Mouse (Mus musculus) liver, embryonic 11.5 days (tissue): ENCODE measurements around the gene Pgf. TPM values are rescaled to one million over a fixed set of nuclear protein-coding genes. Genes with fewer than 3 reads are reported as not detected.

ENCODE experiments used
- ATAC-seq: fragments of 200-750 bp; cut with Nextera tagmentation; replicated peaks from 2 replicates; pipeline ENCODE4 v1.8.0; 2017; ENCODE audit warnings: moderate number of reproducible peaks, mild to moderate bottlenecking, moderate TSS enrichment, moderate library complexity; ENCODE audit not compliant: low FRiP score
- DNase-seq: peaks from one replicate; pipeline ENCODE4 v3.0.0-alpha.2; 2017; ENCODE audit warnings: low spot score
- H3K27ac ChIP-seq: fragments of 300-500 bp; sonication (generic); 2 replicates; pipeline ENCODE4 v1.5.1; 2014; ENCODE audit warnings: mild to moderate bottlenecking, low read depth, low read length, control low read depth
- H3K27me3 ChIP-seq: fragments of 300-500 bp; sonication (generic); replicated peaks from 2 replicates; pipeline ENCODE4 v1.6.1; 2014; ENCODE audit warnings: low read length, mixed read lengths; ENCODE audit not compliant: control insufficient read depth, insufficient read depth
- H3K36me3 ChIP-seq: fragments of 300-500 bp; sonication (generic); 2 replicates; pipeline ENCODE4 v1.6.1; 2014; ENCODE audit warnings: mild to moderate bottlenecking, low read length, moderate library complexity, mixed read lengths; ENCODE audit not compliant: control insufficient read depth, insufficient read depth
- H3K4me1 ChIP-seq: fragments of 300-500 bp; sonication (generic); replicated peaks from 2 replicates; pipeline ENCODE4 v1.6.1; 2014; ENCODE audit warnings: low read length, mixed read lengths; ENCODE audit not compliant: control insufficient read depth, insufficient read depth
- H3K4me2 ChIP-seq: fragments of 300-500 bp; sonication (generic); 2 replicates; pipeline ENCODE4 v1.6.1; 2014; ENCODE audit warnings: mild to moderate bottlenecking, control low read depth, moderate library complexity
- H3K4me3 ChIP-seq: fragments of 300-500 bp; sonication (generic); 2 replicates; pipeline ENCODE4 v1.5.1; 2014; ENCODE audit warnings: low read depth, low read length, control low read depth
- H3K9ac ChIP-seq: fragments of 300-500 bp; sonication (generic); 2 replicates; pipeline ENCODE4 v1.6.1; 2014; ENCODE audit warnings: low read depth, low read length, control low read depth
- H3K9me3 ChIP-seq: fragments of 300-500 bp; sonication (generic); 2 replicates; pipeline ENCODE4 v1.6.1; 2016; ENCODE audit warnings: low read length, inconsistent platforms, mixed read lengths; ENCODE audit not compliant: control insufficient read depth
- WGBS: fragments of 180-500 bp; shearing (Covaris S2); extraction: QIAGEN DNeasy Blood & Tissue Kit; methylation state at CpG from one replicate; pipeline ENCODE4 v1.1.7; 2014; 5-methylcytosine and 5-hydroxymethylcytosine counted together
- polyA plus RNA-seq: library from polyadenylated mRNA; unstranded; fragments of >200 nt; fragmentation: Nextera tagmentation; extraction: Ambion mirVana; gene quantifications from 2 replicates; pipeline ENCODE4 v1.2.1, GENCODE M21; 2014

The Pgf gene
- polyA plus RNA-seq, 1 experiment from 2014 or later = 5.7 TPM

DNA sequence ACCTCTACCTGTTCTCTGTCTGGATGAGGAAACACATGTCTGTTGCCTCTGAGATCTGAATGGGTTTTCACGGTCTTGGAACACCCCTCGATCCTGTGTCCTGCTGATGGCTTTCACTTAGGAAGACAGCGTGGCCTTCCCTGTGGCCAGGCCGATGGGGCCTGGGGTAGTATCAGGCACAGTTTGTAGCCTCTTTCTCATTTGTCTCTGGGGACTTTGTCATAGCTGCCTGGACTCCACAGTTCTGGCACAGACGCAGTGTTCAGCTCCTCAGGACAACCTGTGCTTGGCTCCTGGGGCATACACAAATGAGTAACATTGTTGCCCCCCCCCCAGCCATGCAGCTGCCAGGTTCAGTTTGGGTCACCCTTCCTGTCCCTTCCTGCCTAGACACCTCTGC, 17.5 kb upstream of the Pgf start:
- H3K27me3 ChIP-seq = no peaks in the 10 kb centered on the region
- DNase-seq (no peak), ATAC-seq (no peak)
- no peak overlapping the region for H3K4me2 ChIP-seq
- 84% methylated on average over 5 of the region's 5 CpGs for WGBS
- H3K9me3 ChIP-seq = no peaks in the 10 kb centered on the region
- H3K9ac ChIP-seq = no peak overlapping the region
- no peak overlapping the region for H3K4me3 ChIP-seq
- no peaks in the 10 kb centered on the region for H3K36me3 ChIP-seq
- 0 out of 2 replicates have a peak, but pooled peaks cover 8% of the 10 kb centered on the region for H3K4me1 ChIP-seq
- no peak overlapping the region for H3K27ac ChIP-seq

DNA sequence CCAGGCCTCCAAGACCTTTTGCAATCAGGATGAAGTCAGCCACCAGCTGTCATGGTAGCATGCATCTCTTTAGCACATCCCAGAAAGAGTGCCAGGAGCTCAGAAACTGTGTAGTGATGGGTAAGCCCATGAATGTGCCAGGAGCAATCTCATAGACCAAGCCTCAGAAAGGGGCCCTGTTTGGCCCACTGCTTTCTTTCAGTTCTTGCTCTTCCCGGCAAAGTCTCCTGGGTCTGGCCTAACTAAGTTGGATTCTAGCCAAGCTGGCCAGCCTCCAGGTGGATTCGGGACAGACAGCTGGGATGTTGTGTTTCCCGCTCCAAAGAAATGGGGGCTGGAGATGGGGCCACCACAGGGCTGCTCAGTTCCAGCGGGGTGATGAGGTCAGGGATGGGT, 17.0 kb upstream of the Pgf start:
- WGBS = 66% methylated on average over 4 of the region's 4 CpGs
- no peak overlapping the region for H3K27ac ChIP-seq

DNA sequence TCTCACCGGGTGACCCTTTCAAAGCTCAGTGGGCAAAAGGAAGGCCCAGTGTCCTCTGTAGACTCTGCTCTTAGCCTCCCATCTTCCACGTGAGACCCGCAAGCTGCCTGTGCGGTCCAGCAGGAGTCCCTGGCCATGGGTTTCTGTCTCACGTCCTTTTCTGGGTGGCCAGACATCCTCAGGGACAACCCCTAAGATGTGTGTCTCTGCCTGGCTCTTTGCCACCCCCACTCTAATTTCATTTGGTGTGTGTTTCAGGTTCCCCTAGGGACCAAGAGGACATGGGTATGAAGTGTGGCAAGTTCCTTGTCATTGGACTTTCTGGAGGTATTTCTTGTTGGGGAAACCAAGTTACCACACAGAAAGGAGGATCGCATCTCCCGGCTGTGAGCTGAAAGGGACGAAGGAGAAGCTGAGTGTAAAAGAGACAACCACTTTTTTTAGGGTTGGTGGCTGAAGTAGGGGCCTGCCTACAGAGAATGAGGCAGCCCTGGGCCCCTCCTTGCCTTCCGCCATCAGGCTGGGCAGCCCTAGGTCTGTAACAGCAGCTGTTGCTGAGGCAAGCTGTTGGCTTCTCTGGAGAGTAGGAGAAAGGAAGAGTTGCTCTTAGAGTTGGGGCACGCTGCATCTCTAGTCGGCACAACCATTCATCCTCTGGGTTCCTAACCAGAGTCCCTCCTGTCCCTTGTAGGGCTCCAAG, 16.5 kb upstream of the Pgf start:
- no peaks in the 10 kb centered on the region for H3K9me3 ChIP-seq
- H3K36me3 ChIP-seq = no peaks in the 10 kb centered on the region
- no peak overlapping the region for H3K4me2 ChIP-seq
- H3K4me1 ChIP-seq = 0 out of 2 replicates have a peak, but pooled peaks cover 8% of the 10 kb centered on the region
- H3K4me3 ChIP-seq = no peak overlapping the region
- DNase-seq (no peak), ATAC-seq (no peak)
- no peaks in the 10 kb centered on the region for H3K27me3 ChIP-seq
- no peak overlapping the region for H3K9ac ChIP-seq
- 87% methylated on average over 11 of the region's 11 CpGs for WGBS
- H3K27ac ChIP-seq = no peak overlapping the region

More for the DNA sequence above, 17.0 kb upstream of the Pgf start:
- H3K9ac ChIP-seq = no peak overlapping the region
- no peak overlapping the region for H3K4me2 ChIP-seq
- no peaks in the 10 kb centered on the region for H3K27me3 ChIP-seq
- DNase-seq (no peak), ATAC-seq (no peak)
- H3K36me3 ChIP-seq = no peaks in the 10 kb centered on the region
- H3K4me3 ChIP-seq = no peak overlapping the region
- H3K4me1 ChIP-seq = 0 out of 2 replicates have a peak, but pooled peaks cover 8% of the 10 kb centered on the region
- H3K9me3 ChIP-seq = no peaks in the 10 kb centered on the region

DNA sequence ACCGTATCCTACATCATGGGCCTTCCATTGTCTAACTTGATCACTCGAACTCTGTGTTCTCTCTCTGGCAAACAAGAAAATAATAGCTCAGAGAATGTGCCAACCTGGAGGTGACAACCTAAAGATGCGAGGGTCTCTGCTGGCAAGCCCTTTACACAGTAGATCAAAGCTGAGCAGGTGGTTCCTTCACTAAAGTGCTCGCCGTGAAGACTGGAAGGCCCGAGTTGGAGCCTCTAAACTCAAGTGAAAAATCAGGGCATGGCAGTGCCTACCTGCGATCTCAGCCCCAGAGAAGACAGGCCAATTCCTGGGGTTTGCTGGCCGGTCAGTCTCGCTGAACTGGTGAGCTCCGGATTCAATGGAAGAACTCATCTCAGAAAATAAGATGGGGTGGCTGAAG, 15.6 kb upstream of the Pgf start:
- 0 out of 2 replicates have a peak, but pooled peaks cover 8% of the 10 kb centered on the region for H3K4me1 ChIP-seq
- no peak for ATAC-seq
- no peaks in the 10 kb centered on the region for H3K27me3 ChIP-seq
- H3K4me3 ChIP-seq = no peak overlapping the region
- H3K9ac ChIP-seq = no peak overlapping the region
- no peaks in the 10 kb centered on the region for H3K9me3 ChIP-seq
- H3K4me2 ChIP-seq = no peak overlapping the region
- H3K36me3 ChIP-seq = no peaks in the 10 kb centered on the region
- no peak overlapping the region for H3K27ac ChIP-seq
- no peak for DNase-seq
- 78% methylated on average over 10 of the region's 10 CpGs for WGBS

DNA sequence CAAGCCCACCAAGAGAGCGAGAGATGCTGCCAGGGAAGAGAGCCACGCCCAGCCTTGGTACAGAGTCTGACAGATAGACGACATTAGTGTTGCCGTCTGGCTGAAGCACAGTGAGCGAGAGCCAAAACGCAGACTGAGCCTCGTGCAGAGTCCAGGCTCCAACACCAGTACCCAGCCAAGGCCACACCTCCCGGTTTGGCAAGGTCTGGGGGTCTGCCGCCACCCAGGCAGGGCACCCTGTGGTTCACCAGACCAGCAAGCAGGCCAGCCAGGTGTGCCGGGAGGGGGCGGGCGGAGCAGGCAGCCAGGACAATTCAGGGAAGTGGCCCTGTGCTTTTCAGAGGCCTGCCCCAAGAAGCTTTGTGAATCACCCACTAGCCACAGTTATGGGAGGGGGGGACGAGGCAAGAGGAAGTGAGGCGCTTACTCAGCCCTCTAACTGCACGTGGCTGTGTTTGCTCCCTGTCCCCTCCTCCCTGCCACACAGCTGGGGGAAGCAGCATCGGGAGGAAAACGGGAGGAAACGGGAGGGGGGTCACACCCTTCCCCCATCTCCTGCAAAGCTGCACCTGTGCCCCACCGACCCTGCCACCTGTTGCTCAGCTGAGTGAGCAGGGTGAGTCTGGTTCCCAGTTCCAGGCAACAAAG, 15.0 kb upstream of the Pgf start:
- 0 out of 2 replicates have a peak, but pooled peaks cover 5% of the 10 kb centered on the region for H3K4me1 ChIP-seq
- ATAC-seq = no peak
- H3K36me3 ChIP-seq = no peaks in the 10 kb centered on the region
- H3K27me3 ChIP-seq = no peaks in the 10 kb centered on the region
- no peak overlapping the region for H3K27ac ChIP-seq
- H3K4me2 ChIP-seq = no peak overlapping the region
- no peak for DNase-seq
- WGBS = 28% methylated on average over 19 of the region's 19 CpGs
- no peak overlapping the region for H3K4me3 ChIP-seq
- H3K9ac ChIP-seq = no peak overlapping the region
- H3K9me3 ChIP-seq = no peaks in the 10 kb centered on the region

DNA sequence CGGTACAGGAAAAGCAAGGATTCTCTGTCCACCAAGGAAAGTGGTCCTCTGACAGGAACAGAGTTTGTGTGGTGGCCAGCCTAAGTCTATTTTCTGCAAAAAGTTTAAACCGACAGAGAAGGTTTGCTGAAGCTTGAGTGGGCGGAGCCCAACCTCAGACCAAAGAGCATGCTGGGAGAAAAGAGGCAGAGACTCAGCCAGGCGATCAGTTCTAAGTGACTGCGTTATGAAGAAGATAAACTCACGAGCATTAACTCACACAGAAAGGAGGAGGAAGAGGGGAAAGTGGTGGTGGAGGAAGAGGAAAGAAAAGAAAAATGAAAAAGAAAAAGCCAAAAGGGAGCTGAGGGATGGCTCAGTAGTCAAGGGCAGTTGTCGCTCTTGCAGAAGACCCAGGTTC, 12.7 kb upstream of the Pgf start:
- H3K27me3 ChIP-seq = no peaks in the 10 kb centered on the region
- ATAC-seq = no peak
- WGBS = 67% methylated on average over 7 of the region's 7 CpGs
- no peaks in the 10 kb centered on the region for H3K36me3 ChIP-seq
- H3K9me3 ChIP-seq = no peaks in the 10 kb centered on the region
- no peak overlapping the region for H3K4me2 ChIP-seq
- 0 out of 2 replicates have a peak, but pooled peaks cover 5% of the 10 kb centered on the region for H3K4me1 ChIP-seq
- no peak overlapping the region for H3K9ac ChIP-seq
- no peak overlapping the region for H3K4me3 ChIP-seq
- H3K27ac ChIP-seq = no peak overlapping the region
- DNase-seq = no peak

DNA sequence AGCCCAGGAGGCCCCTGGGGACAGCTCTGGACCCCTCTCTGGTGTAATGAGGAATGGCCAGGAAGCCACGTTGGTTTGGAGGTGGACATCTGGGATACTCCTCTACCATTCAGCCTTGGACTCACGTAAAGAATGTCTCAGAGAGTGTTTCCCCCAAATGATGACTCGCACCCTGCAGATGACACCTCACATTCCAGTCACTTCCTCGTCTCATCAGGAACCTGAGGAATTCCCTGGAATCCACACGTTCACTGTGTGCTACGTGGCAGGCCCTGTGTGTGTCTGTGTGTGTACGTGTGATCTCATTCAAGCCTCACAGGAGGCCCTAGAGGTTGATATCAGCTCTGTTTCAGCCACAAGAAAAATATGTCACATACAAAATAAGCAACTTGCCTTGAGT, 8.8 kb upstream of the Pgf start:
- ATAC-seq = no peak
- no peaks in the 10 kb centered on the region for H3K36me3 ChIP-seq
- no peak overlapping the region; the same call in 1 of the 2 replicates for H3K27ac ChIP-seq
- H3K4me1 ChIP-seq = no peaks in the 10 kb centered on the region; the same call in 1 of the 2 replicates
- WGBS = 59% methylated on average over 7 of the region's 7 CpGs
- H3K4me2 ChIP-seq = no peak overlapping the region
- no peak overlapping the region for H3K9ac ChIP-seq
- H3K4me3 ChIP-seq = no peak overlapping the region
- peaks cover 11% of the 10 kb centered on the region for H3K27me3 ChIP-seq
- no peak for DNase-seq
- no peaks in the 10 kb centered on the region for H3K9me3 ChIP-seq

DNA sequence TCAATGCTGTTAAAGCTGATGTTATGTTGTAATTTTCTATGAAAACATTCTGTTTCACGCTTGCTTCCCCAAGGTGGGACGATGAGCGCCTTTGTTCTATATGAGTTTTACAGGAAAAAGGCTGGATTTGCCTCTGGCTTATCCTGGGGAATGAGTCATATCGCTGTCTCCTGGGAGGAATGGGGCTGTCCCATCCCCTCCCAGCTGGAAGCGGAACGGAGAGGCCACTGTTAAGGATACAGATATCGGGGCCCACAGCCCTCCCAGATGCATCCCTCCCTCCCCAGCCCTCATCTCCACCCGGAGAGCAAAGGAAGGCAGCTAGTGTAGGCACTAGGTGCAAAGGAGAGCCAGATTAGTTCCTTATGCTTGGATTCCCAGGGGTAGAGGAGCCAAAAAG, 8.2 kb upstream of the Pgf start:
- no peak overlapping the region for H3K4me2 ChIP-seq
- no peaks in the 10 kb centered on the region for H3K36me3 ChIP-seq
- no peak overlapping the region for H3K4me3 ChIP-seq
- peaks cover 16% of the 10 kb centered on the region for H3K27me3 ChIP-seq
- H3K4me1 ChIP-seq = no peaks in the 10 kb centered on the region; the same call in 1 of the 2 replicates
- no peak for DNase-seq
- 44% methylated on average over 8 of the region's 8 CpGs for WGBS
- H3K9me3 ChIP-seq = no peaks in the 10 kb centered on the region
- H3K27ac ChIP-seq = no peak overlapping the region; the same call in 1 of the 2 replicates
- no peak for ATAC-seq
- no peak overlapping the region for H3K9ac ChIP-seq

DNA sequence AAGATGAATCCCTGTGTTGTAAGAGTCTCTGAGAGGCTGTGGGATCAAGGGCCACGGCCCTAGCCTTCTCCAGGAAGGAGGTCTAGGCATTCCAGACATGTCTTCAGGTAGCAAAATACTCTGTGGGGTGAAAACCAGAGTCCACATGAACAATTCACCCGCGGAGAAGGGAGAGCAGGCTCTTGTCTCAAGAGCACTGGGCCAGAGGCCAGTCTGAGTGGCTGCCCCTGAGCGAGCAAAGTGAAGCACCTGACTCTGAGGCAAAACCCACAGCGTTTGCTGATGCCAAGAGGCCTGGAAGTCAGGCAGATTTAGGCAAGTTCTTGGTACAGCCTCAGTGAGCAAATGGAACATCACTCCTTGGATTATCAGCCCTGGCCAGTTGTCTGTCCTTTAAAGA, 6.5 kb upstream of the Pgf start:
- no peak for ATAC-seq
- no peak overlapping the region for H3K27ac ChIP-seq
- no peaks in the 10 kb centered on the region; the same call in 1 of the 2 replicates for H3K4me1 ChIP-seq
- no peak for DNase-seq
- H3K4me2 ChIP-seq = no peak overlapping the region
- H3K9me3 ChIP-seq = no peaks in the 10 kb centered on the region
- no peak overlapping the region for H3K9ac ChIP-seq
- H3K36me3 ChIP-seq = no peaks in the 10 kb centered on the region
- H3K27me3 ChIP-seq = peaks cover 22% of the 10 kb centered on the region
- WGBS = 64% methylated on average over 5 of the region's 5 CpGs
- no peak overlapping the region for H3K4me3 ChIP-seq
